Mouse (Mus musculus): ENCODE results near the gene Caln1. TPM values are rescaled to one million over a fixed set of nuclear protein-coding genes. Genes with fewer than 3 reads are reported as not detected.

The Caln1 gene
- polyA plus RNA-seq, 2 experiments, result not detected

DNA sequence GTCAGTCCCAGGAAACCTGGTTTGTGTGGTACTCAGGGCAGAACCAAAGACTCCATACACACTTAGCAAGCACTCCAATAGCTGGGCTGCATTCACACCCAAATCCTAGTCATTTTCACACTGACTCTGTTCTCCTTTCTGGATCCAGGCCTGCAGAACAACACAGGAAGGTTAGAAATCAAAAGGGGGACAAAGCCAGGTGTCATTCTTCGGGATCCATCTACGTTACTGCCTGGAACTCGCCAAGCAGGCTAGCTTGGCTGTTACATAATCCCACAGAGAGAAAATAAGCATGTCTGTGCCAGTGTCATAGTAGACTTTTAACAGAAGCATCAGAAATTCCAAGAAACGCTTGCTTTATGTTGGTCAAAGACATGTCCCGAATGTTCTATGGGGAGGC, 446.1 kb downstream of the Caln1 start:
- ATAC-seq (ENCODE audit: insufficient read depth), result no peak
- Histone ChIP-seq H3K4me1 (replicated peaks; ENCODE audit: control insufficient read depth in 2 of 2, insufficient read depth in 2 of 2, low read length in 1 of 2) (no peaks in the 10 kb centered on the region), H3K27me3 (ENCODE audit: control insufficient read depth, insufficient read depth, low read length) (no peaks in the 10 kb centered on the region), H3K4me3 (ENCODE audit: insufficient read depth in 1 of 2, low read depth in 2 of 2, low read length in 2 of 2) (no peak overlapping the region), H3K36me3 (replicated peaks; ENCODE audit: control insufficient read depth, insufficient read depth, low read depth) (no peaks in the 10 kb centered on the region), H3K4me2 (ENCODE audit: low read depth) (no peak overlapping the region), H3K9me3 (ENCODE audit: control insufficient read depth, low read length) (no peaks in the 10 kb centered on the region), H3K27ac (no peak overlapping the region), H3K9ac (replicated peaks) (no peak overlapping the region)
- WGBS (ENCODE audit: insufficient replicate concordance), result 59% methylated on average over 5 of the region's 5 CpGs
- TF ChIP-seq EP300 (IDR thresholded peaks at IDR 0.05; ENCODE audit: low read depth) (no peak), CTCF (IDR thresholded peaks at IDR 0.05; ENCODE audit: low read depth) (no peak)
- DNase-seq (ENCODE audit: low read depth in 3 of 3, low spot score in 3 of 3), result no peak

DNA sequence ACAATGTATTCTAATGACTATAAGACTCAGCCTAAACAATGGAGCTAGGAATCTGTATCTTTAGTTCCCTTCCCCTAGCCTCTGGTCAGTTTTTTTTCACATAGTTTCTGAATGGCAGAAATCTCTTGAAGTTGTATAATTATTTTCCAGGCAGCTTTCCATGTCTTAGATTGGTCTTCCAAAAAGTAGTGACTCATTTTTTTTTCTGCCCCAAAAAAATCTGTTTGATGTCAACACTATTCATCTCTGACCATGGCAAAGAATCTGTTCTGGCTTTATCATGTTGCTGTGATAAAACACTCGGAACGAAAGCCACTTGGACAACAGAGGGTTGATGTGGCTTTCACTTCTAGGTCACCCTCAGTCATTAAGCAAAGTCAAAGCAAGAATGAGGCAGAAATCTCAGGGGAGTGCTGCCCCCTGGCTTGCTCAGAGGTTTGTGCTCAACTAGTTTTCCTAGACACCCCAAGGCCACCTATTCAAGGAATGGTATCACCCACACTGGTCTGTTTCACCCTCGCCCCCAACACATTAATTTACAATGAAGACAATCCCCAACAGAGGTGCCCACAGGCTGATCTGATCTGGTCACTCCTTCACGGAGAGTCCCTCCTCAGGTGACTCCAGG, 450.9 kb downstream of the Caln1 start:
- ATAC-seq (ENCODE audit: insufficient read depth), result no peak
- Histone ChIP-seq H3K4me1 (replicated peaks; ENCODE audit: control insufficient read depth in 2 of 2, insufficient read depth in 2 of 2, low read length in 1 of 2) (no peaks in the 10 kb centered on the region), H3K4me3 (ENCODE audit: insufficient read depth in 1 of 2, low read depth in 2 of 2, low read length in 2 of 2) (no peak overlapping the region), H3K4me2 (ENCODE audit: low read depth) (no peak overlapping the region), H3K9me3 (ENCODE audit: control insufficient read depth, low read length) (no peaks in the 10 kb centered on the region), H3K9ac (replicated peaks) (no peak overlapping the region), H3K36me3 (replicated peaks; ENCODE audit: control insufficient read depth, insufficient read depth, low read depth) (no peaks in the 10 kb centered on the region), H3K27me3 (ENCODE audit: control insufficient read depth, insufficient read depth, low read length) (no peaks in the 10 kb centered on the region), H3K27ac (no peak overlapping the region)
- DNase-seq (ENCODE audit: low read depth in 3 of 3, low spot score in 3 of 3), result no peak
- 42% methylated on average over 4 of the region's 4 CpGs for WGBS (ENCODE audit: insufficient replicate concordance)
- TF ChIP-seq EP300 (IDR thresholded peaks at IDR 0.05; ENCODE audit: low read depth) (no peak), CTCF (IDR thresholded peaks at IDR 0.05; ENCODE audit: low read depth) (no peak)

DNA sequence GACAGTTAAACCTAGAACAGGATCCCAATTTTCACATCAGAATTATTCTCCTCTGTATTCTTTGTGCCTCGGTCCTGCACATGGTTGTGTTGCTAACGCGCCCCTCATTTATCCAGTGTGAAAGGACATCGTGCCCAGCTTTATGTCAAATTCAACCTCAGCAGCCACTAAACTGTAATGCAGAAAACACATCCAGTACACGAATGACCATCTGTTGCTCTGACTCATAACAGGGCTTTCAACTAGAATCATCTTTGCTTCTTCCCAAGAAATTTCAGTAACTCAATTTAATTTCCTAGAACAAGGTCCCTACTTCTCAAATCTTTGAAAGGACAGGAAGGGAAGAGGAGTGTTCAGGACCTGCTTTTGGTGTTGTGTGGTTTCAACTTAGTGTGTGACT, 451.4 kb downstream of the Caln1 start:
- TF ChIP-seq CTCF (IDR thresholded peaks at IDR 0.05; ENCODE audit: low read depth), result no peak
- no peak overlapping the region for H3K9ac ChIP-seq (replicated peaks)
- H3K27me3 ChIP-seq (ENCODE audit: control insufficient read depth, insufficient read depth, low read length), result no peaks in the 10 kb centered on the region
- no peaks in the 10 kb centered on the region for H3K9me3 ChIP-seq (ENCODE audit: control insufficient read depth, low read length)
- H3K4me1 ChIP-seq (replicated peaks; ENCODE audit: control insufficient read depth in 2 of 2, insufficient read depth in 2 of 2, low read length in 1 of 2), result no peaks in the 10 kb centered on the region
- ATAC-seq (ENCODE audit: insufficient read depth), result no peak
- 70% methylated on average over 5 of the region's 5 CpGs for WGBS (ENCODE audit: insufficient replicate concordance)
- H3K4me2 ChIP-seq (ENCODE audit: low read depth), result no peak overlapping the region
- DNase-seq (ENCODE audit: low read depth in 3 of 3, low spot score in 3 of 3), result no peak
- H3K27ac ChIP-seq, result no peak overlapping the region
- no peaks in the 10 kb centered on the region for H3K36me3 ChIP-seq (replicated peaks; ENCODE audit: control insufficient read depth, insufficient read depth, low read depth)
- H3K4me3 ChIP-seq (ENCODE audit: insufficient read depth in 1 of 2, low read depth in 2 of 2, low read length in 2 of 2), result no peak overlapping the region

DNA sequence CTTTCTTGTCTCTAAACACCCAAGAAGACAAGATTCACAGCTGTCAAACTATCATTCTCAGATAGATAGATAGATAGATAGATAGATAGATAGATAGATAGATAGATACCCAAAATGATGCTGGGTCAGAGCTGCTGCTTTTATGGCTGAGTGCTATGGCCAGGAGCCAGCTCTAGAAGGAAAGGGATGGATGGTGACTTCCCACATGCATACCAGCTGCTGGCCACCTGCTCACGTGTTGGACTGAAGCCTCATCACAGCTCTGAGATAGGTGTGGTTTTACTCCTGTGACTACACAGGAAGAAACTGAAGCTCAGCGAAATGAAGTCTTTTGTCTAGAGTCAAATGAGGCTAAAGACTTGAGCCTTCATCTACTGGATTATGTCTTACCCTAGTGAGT, 456.5 kb downstream of the Caln1 start:
- WGBS (ENCODE audit: insufficient replicate concordance), result 63% methylated on average over 2 of the region's 2 CpGs
- Histone ChIP-seq H3K27ac (no peak overlapping the region), H3K9me3 (ENCODE audit: control insufficient read depth, low read length) (no peaks in the 10 kb centered on the region), H3K36me3 (replicated peaks; ENCODE audit: control insufficient read depth, insufficient read depth, low read depth) (no peaks in the 10 kb centered on the region), H3K9ac (replicated peaks) (no peak overlapping the region), H3K4me1 (replicated peaks; ENCODE audit: control insufficient read depth in 2 of 2, insufficient read depth in 2 of 2, low read length in 1 of 2) (no peaks in the 10 kb centered on the region), H3K4me2 (ENCODE audit: low read depth) (no peak overlapping the region), H3K27me3 (ENCODE audit: control insufficient read depth, insufficient read depth, low read length) (no peaks in the 10 kb centered on the region), H3K4me3 (ENCODE audit: insufficient read depth in 1 of 2, low read depth in 2 of 2, low read length in 2 of 2) (no peak overlapping the region)
- DNase-seq (ENCODE audit: low read depth in 3 of 3, low spot score in 3 of 3) (no peak), ATAC-seq (ENCODE audit: insufficient read depth) (no peak)
- no peak for TF ChIP-seq CTCF (IDR thresholded peaks at IDR 0.05; ENCODE audit: low read depth)
- no peak for TF ChIP-seq EP300 (IDR thresholded peaks at IDR 0.05; ENCODE audit: low read depth)

DNA sequence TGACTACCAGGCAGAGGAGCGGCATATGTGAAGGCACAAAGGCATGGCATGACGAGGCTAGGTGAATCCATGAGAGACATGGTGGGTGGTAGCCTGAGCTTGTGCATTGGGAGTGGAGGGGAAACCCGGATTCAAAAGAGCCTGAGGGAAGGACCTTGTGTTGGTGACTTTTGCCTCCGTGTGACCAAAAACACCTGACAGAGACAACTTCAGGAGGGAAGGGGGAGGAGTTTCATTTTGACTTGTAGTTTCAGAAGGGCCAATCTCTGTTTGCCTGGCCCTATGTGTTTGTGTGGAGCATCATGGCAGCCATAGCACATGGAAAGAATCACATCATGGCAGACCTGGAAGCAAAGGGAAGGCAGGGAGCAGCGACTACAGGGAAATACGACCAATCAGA, 479.3 kb downstream of the Caln1 start:
- Histone ChIP-seq H3K4me2 (ENCODE audit: low read depth) (no peak overlapping the region), H3K27me3 (ENCODE audit: control insufficient read depth, insufficient read depth, low read length) (no peaks in the 10 kb centered on the region), H3K4me1 (replicated peaks; ENCODE audit: control insufficient read depth in 2 of 2, insufficient read depth in 2 of 2, low read length in 1 of 2) (no peaks in the 10 kb centered on the region), H3K9ac (replicated peaks) (no peak overlapping the region), H3K4me3 (ENCODE audit: insufficient read depth in 1 of 2, low read depth in 2 of 2, low read length in 2 of 2) (no peak overlapping the region), H3K9me3 (ENCODE audit: control insufficient read depth, low read length) (no peaks in the 10 kb centered on the region), H3K36me3 (replicated peaks; ENCODE audit: control insufficient read depth, insufficient read depth, low read depth) (no peaks in the 10 kb centered on the region), H3K27ac (no peak overlapping the region)
- WGBS (ENCODE audit: insufficient replicate concordance), result 56% methylated on average over 6 of the region's 6 CpGs
- TF ChIP-seq CTCF (IDR thresholded peaks at IDR 0.05; ENCODE audit: low read depth) (no peak), EP300 (IDR thresholded peaks at IDR 0.05; ENCODE audit: low read depth) (no peak)
- no peak for DNase-seq (ENCODE audit: low read depth in 3 of 3, low spot score in 3 of 3)
- no peak for ATAC-seq (ENCODE audit: insufficient read depth)

Measured in liver, embryonic 14.5 days (tissue).